Mouse (Mus musculus): ENCODE data around the gene Zic1. TPM values are rescaled to one million over a fixed set of nuclear protein-coding genes. Genes with fewer than 3 reads are reported as not detected.

The Zic1 gene
- polyA plus RNA-seq, 1 experiment, result not detected

DNA sequence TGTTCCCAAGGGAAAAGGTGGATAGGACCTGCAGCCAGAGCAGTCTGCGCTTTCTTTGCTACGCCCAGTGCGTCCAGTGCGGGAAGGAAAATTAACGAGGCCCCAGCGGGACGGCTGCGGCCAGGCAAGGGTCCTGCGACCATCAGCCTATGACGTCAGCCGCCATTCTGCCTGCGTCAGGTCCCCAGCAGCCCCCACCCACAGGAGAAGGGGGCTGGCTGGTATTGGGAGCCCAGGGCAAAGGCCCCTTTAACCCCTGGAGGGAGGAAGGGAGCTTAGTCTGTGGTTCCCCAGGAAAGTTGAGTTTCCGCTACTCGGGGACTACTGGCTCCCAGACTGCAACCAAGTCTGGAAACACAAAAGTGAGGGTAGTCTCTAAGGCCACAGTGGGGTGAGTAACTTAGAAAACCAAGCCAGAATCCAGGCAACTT is 14.7 kb downstream of the Zic1 start:
- 4% methylated on average over 14 of the region's 14 CpGs for WGBS
- H3K36me3 ChIP-seq (ENCODE audit: control insufficient read depth, insufficient read depth, low read length), result no peaks in the 10 kb centered on the region
- no peak for TF ChIP-seq CTCF (IDR thresholded peaks at IDR 0.05; ENCODE audit: extremely low read depth, insufficient read length, insufficient replicate concordance, low read depth, low read length)
- no peak for TF ChIP-seq POLR2A (IDR thresholded peaks at IDR 0.05; ENCODE audit: low read depth, low read length)
- H3K4me1 ChIP-seq (ENCODE audit: control insufficient read depth, insufficient read depth, insufficient read length, low read length), result 0 out of 2 replicates have a peak, but pooled peaks cover 2% of the 10 kb centered on the region
- no peak overlapping the region for H3K4me3 ChIP-seq (ENCODE audit: low read depth, low read length)
- H3K27ac ChIP-seq (ENCODE audit: insufficient read depth, low read depth, low read length), result no peak overlapping the region
- peaks cover 38% of the 10 kb centered on the region for H3K27me3 ChIP-seq (ENCODE audit: control insufficient read depth, insufficient read depth, low read length)

DNA sequence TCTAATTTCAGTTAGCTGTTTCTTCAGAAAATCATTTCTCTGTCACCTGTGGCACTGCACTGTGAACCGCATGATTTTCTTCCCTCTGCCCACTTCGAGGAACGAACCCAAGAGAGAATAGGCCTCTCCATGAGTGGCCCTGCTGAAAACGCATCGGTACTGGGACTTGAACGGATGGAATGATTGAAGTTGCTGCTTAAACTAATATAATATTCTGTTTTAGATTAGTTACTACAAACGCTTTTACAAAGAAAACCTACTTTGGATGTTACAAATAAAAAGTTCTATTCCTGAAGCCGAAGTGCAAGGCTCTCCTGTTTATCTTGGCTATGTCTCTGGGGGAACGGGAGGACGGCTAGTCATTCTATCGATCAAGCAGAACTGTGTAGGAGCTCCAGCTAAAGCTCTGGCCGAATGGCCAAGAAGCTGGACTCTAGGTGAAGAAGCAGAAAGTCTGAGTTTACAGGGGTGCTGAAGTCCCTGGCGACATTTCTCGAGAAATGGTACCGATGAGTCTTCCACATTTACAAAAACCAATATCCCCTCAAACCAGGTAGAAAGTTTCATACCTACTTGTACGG is 15.3 kb downstream of the Zic1 start:
- H3K4me3 ChIP-seq (ENCODE audit: low read depth, low read length), result no peak overlapping the region
- WGBS, result 6% methylated on average over 16 of the region's 16 CpGs
- H3K36me3 ChIP-seq (ENCODE audit: control insufficient read depth, insufficient read depth, low read length), result no peaks in the 10 kb centered on the region
- H3K27ac ChIP-seq (ENCODE audit: insufficient read depth, low read depth, low read length), result no peak overlapping the region
- no peaks in the 10 kb centered on the region for H3K4me1 ChIP-seq (ENCODE audit: control insufficient read depth, insufficient read depth, insufficient read length, low read length)
- H3K27me3 ChIP-seq (ENCODE audit: control insufficient read depth, insufficient read depth, low read length), result peaks cover 33% of the 10 kb centered on the region
- TF ChIP-seq CTCF (IDR thresholded peaks at IDR 0.05; ENCODE audit: extremely low read depth, insufficient read length, insufficient replicate concordance, low read depth, low read length), result no peak
- no peak for TF ChIP-seq POLR2A (IDR thresholded peaks at IDR 0.05; ENCODE audit: low read depth, low read length)

GRCm38 (mm10) chr9:91348746-91349145 is 16.9 kb downstream of the Zic1 start:
- Histone ChIP-seq H3K27me3 (ENCODE audit: control insufficient read depth, insufficient read depth, low read length) (peaks cover 18% of the 10 kb centered on the region; the same call in 1 of the 2 replicates), H3K4me1 (ENCODE audit: control insufficient read depth, insufficient read depth, insufficient read length, low read length) (no peaks in the 10 kb centered on the region), H3K4me3 (ENCODE audit: low read depth, low read length) (no peak overlapping the region), H3K36me3 (ENCODE audit: control insufficient read depth, insufficient read depth, low read length) (no peaks in the 10 kb centered on the region), H3K27ac (ENCODE audit: insufficient read depth, low read depth, low read length) (no peak overlapping the region)
- TF ChIP-seq CTCF (IDR thresholded peaks at IDR 0.05; ENCODE audit: extremely low read depth, insufficient read length, insufficient replicate concordance, low read depth, low read length) (no peak), POLR2A (IDR thresholded peaks at IDR 0.05; ENCODE audit: low read depth, low read length) (no peak)
- 53% methylated on average over 1 of the region's 1 CpGs for WGBS

DNA sequence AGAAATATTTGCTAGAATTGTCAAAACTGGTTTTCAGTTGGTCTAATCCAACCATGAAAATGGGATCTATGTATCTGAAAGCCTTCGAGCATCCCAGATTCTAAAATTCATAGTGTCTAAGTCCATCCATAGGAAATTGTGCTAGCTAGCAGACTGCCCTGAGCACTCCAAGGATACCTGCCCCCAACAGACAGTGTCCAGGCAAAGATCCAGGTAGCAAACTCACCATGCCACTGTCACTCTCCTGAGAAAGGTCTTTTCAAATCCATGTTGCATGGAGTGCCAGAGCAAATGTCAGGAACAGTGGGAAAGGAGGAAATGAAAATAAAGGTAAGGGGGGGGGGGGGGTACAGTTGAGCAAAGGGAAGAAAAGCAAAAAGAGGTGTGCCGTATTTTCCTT is 18.0 kb downstream of the Zic1 start:
- WGBS, result 46% methylated on average over 2 of the region's 2 CpGs

More for the DNA sequence above, 18.0 kb downstream of the Zic1 start:
- no peak for TF ChIP-seq CTCF (IDR thresholded peaks at IDR 0.05; ENCODE audit: extremely low read depth, insufficient read length, insufficient replicate concordance, low read depth, low read length)
- no peak for TF ChIP-seq POLR2A (IDR thresholded peaks at IDR 0.05; ENCODE audit: low read depth, low read length)
- Histone ChIP-seq H3K27ac (ENCODE audit: insufficient read depth, low read depth, low read length) (no peak overlapping the region), H3K4me1 (ENCODE audit: control insufficient read depth, insufficient read depth, insufficient read length, low read length) (no peaks in the 10 kb centered on the region), H3K36me3 (ENCODE audit: control insufficient read depth, insufficient read depth, low read length) (no peaks in the 10 kb centered on the region), H3K27me3 (ENCODE audit: control insufficient read depth, insufficient read depth, low read length) (peaks cover 14% of the 10 kb centered on the region; the same call in 1 of the 2 replicates), H3K4me3 (ENCODE audit: low read depth, low read length) (no peak overlapping the region)

Other genes starting within 250 kb of the Zic1 start
- gene Zic4, start 3.4 kb downstream of the Zic1 start, polyA plus RNA-seq (2012; rRNA removed), result not detected in 2 replicates